Mouse (Mus musculus): ENCODE results near the gene P4htm. TPM values are rescaled to one million over a fixed set of nuclear protein-coding genes. Genes with fewer than 3 reads are reported as not detected.

The P4htm gene
- total RNA-seq, 1 experiment, result 13.7 TPM

GRCm38 (mm10) chr9:108559169-108559568 is 38.3 kb downstream of the P4htm start:
- no peak for TF ChIP-seq ZC3H11A (IDR thresholded peaks at IDR 0.05; ENCODE audit: borderline replicate concordance, low read depth, low read length)
- no peak for TF ChIP-seq MAFK (IDR thresholded peaks at IDR 0.05; ENCODE audit: insufficient read depth, low read depth, low read length)
- TF ChIP-seq ZNF384 (IDR thresholded peaks at IDR 0.05; ENCODE audit: low read depth, low read length), result no peak
- no peak for TF ChIP-seq HCFC1 (IDR thresholded peaks at IDR 0.05; ENCODE audit: borderline replicate concordance, insufficient read depth, low read length)
- no peak for TF ChIP-seq CHD2 (IDR thresholded peaks at IDR 0.05; ENCODE audit: low read depth, low read length)
- Histone ChIP-seq H3K36me3 (ENCODE audit: control insufficient read depth, insufficient read depth, low read length, poor library complexity, severe bottlenecking) (peaks cover 47% of the 10 kb centered on the region), H3K4me1 (ENCODE audit: control insufficient read depth in 2 of 2, insufficient read depth in 2 of 2, low read length in 2 of 2, poor library complexity in 1 of 2) (peaks cover 3 to 5% of the 10 kb centered on the region in 2 experiments; a peak in 3 of 4 replicates), H3K27ac (ENCODE audit: insufficient read depth, low read depth, low read length, poor library complexity, severe bottlenecking) (no peak overlapping the region), H3K4me3 (ENCODE audit: insufficient read depth in 1 of 2, low read depth in 1 of 2, low read length in 2 of 2, poor library complexity in 1 of 2, severe bottlenecking in 1 of 2) (no peak overlapping the region), H3K9me3 (ENCODE audit: control insufficient read depth, insufficient read depth, low read depth, low read length) (no peaks in the 10 kb centered on the region), H3K9ac (ENCODE audit: insufficient read depth, low read depth, low read length, poor library complexity, severe bottlenecking) (no peak overlapping the region)
- DNase-seq (ENCODE audit: low read depth, low spot score), result no peak
- in situ Hi-C loops (cut with MboI; ENCODE audit: low sequenced_read_pairs in 2 of 2, unreplicated experiment in 2 of 2), result no loop called here

- in situ Hi-C loops (cut with MboI; ENCODE audit: low sequenced_read_pairs in 2 of 2, unreplicated experiment in 2 of 2), result no loop called here
- H3K4me1 ChIP-seq (ENCODE audit: control insufficient read depth in 2 of 2, insufficient read depth in 2 of 2, low read length in 2 of 2, poor library complexity in 1 of 2), result no peaks in the 10 kb centered on the region; a peak in 2 of 4 replicates
- no peak for TF ChIP-seq CHD2 (IDR thresholded peaks at IDR 0.05; ENCODE audit: low read depth, low read length)
- TF ChIP-seq MAFK (IDR thresholded peaks at IDR 0.05; ENCODE audit: insufficient read depth, low read depth, low read length), result no peak
- TF ChIP-seq ZC3H11A (IDR thresholded peaks at IDR 0.05; ENCODE audit: borderline replicate concordance, low read depth, low read length), result no peak
- no peak for TF ChIP-seq ZNF384 (IDR thresholded peaks at IDR 0.05; ENCODE audit: low read depth, low read length)
- no peak for TF ChIP-seq HCFC1 (IDR thresholded peaks at IDR 0.05; ENCODE audit: borderline replicate concordance, insufficient read depth, low read length)
- H3K4me3 ChIP-seq (ENCODE audit: insufficient read depth in 1 of 2, low read depth in 1 of 2, low read length in 2 of 2, poor library complexity in 1 of 2, severe bottlenecking in 1 of 2), result no peak overlapping the region
- no peaks in the 10 kb centered on the region for H3K9me3 ChIP-seq (ENCODE audit: control insufficient read depth, insufficient read depth, low read depth, low read length)
- DNase-seq (ENCODE audit: low read depth, low spot score), result no peak
- H3K9ac ChIP-seq (ENCODE audit: insufficient read depth, low read depth, low read length, poor library complexity, severe bottlenecking), result no peak overlapping the region
- H3K36me3 ChIP-seq (ENCODE audit: control insufficient read depth, insufficient read depth, low read length, poor library complexity, severe bottlenecking), result peaks cover 34% of the 10 kb centered on the region
- H3K27ac ChIP-seq (ENCODE audit: insufficient read depth, low read depth, low read length, poor library complexity, severe bottlenecking), result no peak overlapping the region
These were observed 50.6 kb downstream of the P4htm start for GRCm38 (mm10) chr9:108546875-108547274.

- no peaks in the 10 kb centered on the region for H3K9me3 ChIP-seq (ENCODE audit: control insufficient read depth, insufficient read depth, low read depth, low read length)
- no peak overlapping the region for H3K9ac ChIP-seq (ENCODE audit: insufficient read depth, low read depth, low read length, poor library complexity, severe bottlenecking)
- DNase-seq (ENCODE audit: low read depth, low spot score), result no peak
- H3K4me3 ChIP-seq (ENCODE audit: insufficient read depth in 1 of 2, low read depth in 1 of 2, low read length in 2 of 2, poor library complexity in 1 of 2, severe bottlenecking in 1 of 2), result no peak overlapping the region
- peaks cover 38% of the 10 kb centered on the region for H3K36me3 ChIP-seq (ENCODE audit: control insufficient read depth, insufficient read depth, low read length, poor library complexity, severe bottlenecking)
- H3K4me1 ChIP-seq (ENCODE audit: control insufficient read depth in 2 of 2, insufficient read depth in 2 of 2, low read length in 2 of 2, poor library complexity in 1 of 2), result no peaks in the 10 kb centered on the region; a peak in 2 of 4 replicates
- in situ Hi-C loops (cut with MboI; ENCODE audit: low sequenced_read_pairs in 2 of 2, unreplicated experiment in 2 of 2), result no loop called here
- no peak overlapping the region for H3K27ac ChIP-seq (ENCODE audit: insufficient read depth, low read depth, low read length, poor library complexity, severe bottlenecking)
- TF ChIP-seq HCFC1 (IDR thresholded peaks at IDR 0.05; ENCODE audit: borderline replicate concordance, insufficient read depth, low read length), result no peak
- TF ChIP-seq ZC3H11A (IDR thresholded peaks at IDR 0.05; ENCODE audit: borderline replicate concordance, low read depth, low read length), result no peak
- no peak for TF ChIP-seq MAFK (IDR thresholded peaks at IDR 0.05; ENCODE audit: insufficient read depth, low read depth, low read length)
- no peak for TF ChIP-seq ZNF384 (IDR thresholded peaks at IDR 0.05; ENCODE audit: low read depth, low read length)
- no peak for TF ChIP-seq CHD2 (IDR thresholded peaks at IDR 0.05; ENCODE audit: low read depth, low read length)
These were observed 51.5 kb downstream of the P4htm start for GRCm38 (mm10) chr9:108545986-108546385.

- H3K9me3 ChIP-seq (ENCODE audit: control insufficient read depth, insufficient read depth, low read depth, low read length), result no peaks in the 10 kb centered on the region
- TF ChIP-seq ZNF384 (IDR thresholded peaks at IDR 0.05; ENCODE audit: low read depth, low read length) (no peak), HCFC1 (IDR thresholded peaks at IDR 0.05; ENCODE audit: borderline replicate concordance, insufficient read depth, low read length) (no peak), ZC3H11A (IDR thresholded peaks at IDR 0.05; ENCODE audit: borderline replicate concordance, low read depth, low read length) (no peak), MAFK (IDR thresholded peaks at IDR 0.05; ENCODE audit: insufficient read depth, low read depth, low read length) (no peak), CHD2 (IDR thresholded peaks at IDR 0.05; ENCODE audit: low read depth, low read length) (no peak)
- no peak overlapping the region for H3K4me3 ChIP-seq (ENCODE audit: insufficient read depth in 1 of 2, low read depth in 1 of 2, low read length in 2 of 2, poor library complexity in 1 of 2, severe bottlenecking in 1 of 2)
- in situ Hi-C loops (cut with MboI; ENCODE audit: low sequenced_read_pairs in 2 of 2, unreplicated experiment in 2 of 2), result no loop called here
- no peaks in the 10 kb centered on the region for H3K4me1 ChIP-seq (ENCODE audit: control insufficient read depth in 2 of 2, insufficient read depth in 2 of 2, low read length in 2 of 2, poor library complexity in 1 of 2)
- H3K27ac ChIP-seq (ENCODE audit: insufficient read depth, low read depth, low read length, poor library complexity, severe bottlenecking), result no peak overlapping the region
- H3K36me3 ChIP-seq (ENCODE audit: control insufficient read depth, insufficient read depth, low read length, poor library complexity, severe bottlenecking), result peaks cover 51% of the 10 kb centered on the region
- DNase-seq (ENCODE audit: low read depth, low spot score), result no peak
- no peak overlapping the region for H3K9ac ChIP-seq (ENCODE audit: insufficient read depth, low read depth, low read length, poor library complexity, severe bottlenecking)
These were observed 56.6 kb downstream of the P4htm start for GRCm38 (mm10) chr9:108540846-108541245.

- Histone ChIP-seq H3K4me3 (ENCODE audit: insufficient read depth in 1 of 2, low read depth in 1 of 2, low read length in 2 of 2, poor library complexity in 1 of 2, severe bottlenecking in 1 of 2) (no peak overlapping the region), H3K4me1 (ENCODE audit: control insufficient read depth in 2 of 2, insufficient read depth in 2 of 2, low read length in 2 of 2, poor library complexity in 1 of 2) (no peaks in the 10 kb centered on the region), H3K9me3 (ENCODE audit: control insufficient read depth, insufficient read depth, low read depth, low read length) (no peaks in the 10 kb centered on the region), H3K27ac (ENCODE audit: insufficient read depth, low read depth, low read length, poor library complexity, severe bottlenecking) (no peak overlapping the region), H3K9ac (ENCODE audit: insufficient read depth, low read depth, low read length, poor library complexity, severe bottlenecking) (no peak overlapping the region), H3K36me3 (ENCODE audit: control insufficient read depth, insufficient read depth, low read length, poor library complexity, severe bottlenecking) (peaks cover 38% of the 10 kb centered on the region)
- DNase-seq (ENCODE audit: low read depth, low spot score), result no peak
- TF ChIP-seq MAFK (IDR thresholded peaks at IDR 0.05; ENCODE audit: insufficient read depth, low read depth, low read length) (no peak), CHD2 (IDR thresholded peaks at IDR 0.05; ENCODE audit: low read depth, low read length) (no peak), ZC3H11A (IDR thresholded peaks at IDR 0.05; ENCODE audit: borderline replicate concordance, low read depth, low read length) (no peak), HCFC1 (IDR thresholded peaks at IDR 0.05; ENCODE audit: borderline replicate concordance, insufficient read depth, low read length) (no peak), ZNF384 (IDR thresholded peaks at IDR 0.05; ENCODE audit: low read depth, low read length) (no peak)
- in situ Hi-C loops (cut with MboI; ENCODE audit: low sequenced_read_pairs in 2 of 2, unreplicated experiment in 2 of 2), result no loop called here
These were observed 66.0 kb downstream of the P4htm start for GRCm38 (mm10) chr9:108531496-108531895.
